25 mouse cellular contexts compared by ENCODE assay signal in genomic region chr2:126397513-126397912, GRCm38 (mm10).
DNase-seq lines count a peak whose midpoint lies in the region; ATAC-seq and TF ChIP-seq lines count a peak whose summit lies in the region.
"Had no signal": no experiment of that assay in that cellular context is flagged by ENCODE, and none has a peak within 500 bp of the region (broad histone marks: within the 10 kb centered on the region; RNA-seq: fewer than 3 reads in every experiment).

No protein-coding gene starts in this region.

- no peaks in the 10 kb centered on the region for H3K27me3 ChIP-seq in myocyte (ENCODE audit: control insufficient read depth, insufficient read depth, insufficient read length)
- no peaks in the 10 kb centered on the region for H3K27me3 ChIP-seq in forebrain, embryonic 12.5 days
- H3K27me3 ChIP-seq: heart, embryonic 12.5 days; heart, embryonic 15.5 days had no signal

- no peak overlapping the region for H3K9ac ChIP-seq in forebrain, embryonic 12.5 days
- H3K9ac ChIP-seq: forebrain, postnatal 0 days; heart, embryonic 12.5 days; heart, embryonic 15.5 days; hindbrain, embryonic 14.5 days had no signal

- DNase-seq in layer of hippocampus, postnatal 36 days, result no peak
- DNase-seq in left cerebral cortex, adult 8-10 months (ENCODE audit: low spot score in 2 of 2), result no peak
- DNase-seq: adrenal gland, postnatal 10 days; adrenal gland, postnatal 36 days; cerebellum, adult 11 months; cerebellum, adult 2 months; cerebellum, postnatal 10 days; cerebellum, postnatal 36 days; forebrain, postnatal 0 days; gastrocnemius, adult 2 months; gastrocnemius, postnatal 14 days; heart, adult 18-20 months; heart, postnatal 10 days; heart, postnatal 36 days had no signal

- H3ac ChIP-seq in myocyte (ENCODE audit: control insufficient read depth, insufficient read length), result no peak overlapping the region

- no peak for TF ChIP-seq POLR2A in myocyte (IDR thresholded peaks at IDR 0.05; ENCODE audit: insufficient read length, low read depth)

- peak overlapping the region; percentile 10 for H3K4me2 ChIP-seq in myocyte (ENCODE audit: low read depth)
- no peak overlapping the region for H3K4me2 ChIP-seq in forebrain, embryonic 12.5 days
- H3K4me2 ChIP-seq: heart, embryonic 12.5 days; heart, embryonic 15.5 days; hindbrain, embryonic 14.5 days had no signal

- peak; percentile 67 for ATAC-seq in common myeloid progenitor, adult 5-6 weeks (replicated peaks; ENCODE audit: low read depth, poor library complexity, severe bottlenecking)
- ATAC-seq in forebrain, embryonic 12.5 days (ENCODE audit: low FRiP score), result no peak
- ATAC-seq: forebrain, embryonic 14.5 days; forebrain, postnatal 0 days; hindbrain, postnatal 0 days; inflammation-experienced regulatory T-cells, adult 6 months had no signal

- no peaks in the 10 kb centered on the region for H3K9me3 ChIP-seq in forebrain, embryonic 12.5 days
- H3K9me3 ChIP-seq: forebrain, embryonic 10.5 days; heart, embryonic 12.5 days; heart, embryonic 15.5 days had no signal

- no peak overlapping the region for H3K4me3 ChIP-seq in macrophage (ENCODE audit: inconsistent target)
- no peak overlapping the region for H3K4me3 ChIP-seq in myocyte
- no peak overlapping the region for H3K4me3 ChIP-seq in forebrain, embryonic 12.5 days (replicated peaks)
- H3K4me3 ChIP-seq: forebrain, embryonic 10.5 days; gastrocnemius, adult 2 months; heart, embryonic 12.5 days; heart, embryonic 15.5 days had no signal

- H3K36me3 ChIP-seq in macrophage (ENCODE audit: inconsistent target), result peaks cover 27% of the 10 kb centered on the region
- no peaks in the 10 kb centered on the region for H3K36me3 ChIP-seq in myocyte (ENCODE audit: control insufficient read depth, insufficient read depth)
- H3K36me3 ChIP-seq in forebrain, embryonic 12.5 days (replicated peaks), result no peaks in the 10 kb centered on the region
- H3K36me3 ChIP-seq: forebrain, embryonic 10.5 days; heart, embryonic 12.5 days; heart, embryonic 15.5 days had no signal

- peak overlapping the region; percentile 15 for H3K27ac ChIP-seq in macrophage
- H3K27ac ChIP-seq in forebrain, embryonic 12.5 days, result no peak overlapping the region
- H3K27ac ChIP-seq: forebrain, embryonic 10.5 days; gastrocnemius, adult 2 months; heart, embryonic 15.5 days; hindbrain, embryonic 14.5 days; hindbrain, postnatal 0 days had no signal

- 8% methylated on average over 8 of the region's 8 CpGs for WGBS in macrophage (ENCODE audit: missing documents)
- 86% methylated on average over 8 of the region's 8 CpGs for WGBS in forebrain, embryonic 12.5 days

- no peaks in the 10 kb centered on the region for H3K79me2 ChIP-seq in macrophage (ENCODE audit: inconsistent target)
- H3K79me2 ChIP-seq in myocyte (ENCODE audit: control insufficient read depth, insufficient read depth), result no peaks in the 10 kb centered on the region

- no peaks in the 10 kb centered on the region for H3K4me1 ChIP-seq in forebrain, embryonic 12.5 days
- H3K4me1 ChIP-seq: forebrain, embryonic 10.5 days; heart, embryonic 12.5 days; heart, embryonic 15.5 days had no signal

TF ChIP-seq in myocyte, 11 proteins besides CTCF, POLR2A, EP300 and RAD21:
- TF ChIP-seq SRF (IDR thresholded peaks at IDR 0.05; ENCODE audit: control insufficient read depth, insufficient read length, low read depth) (no peak), REST (IDR thresholded peaks at IDR 0.05; ENCODE audit: insufficient read depth, insufficient read length) (no peak), POLR2AphosphoS2 (IDR thresholded peaks at IDR 0.05; ENCODE audit: insufficient read length, low read depth) (no peak)
